Comparison of ENCODE assay signal across 8 mouse cellular contexts in the genomic region with DNA sequence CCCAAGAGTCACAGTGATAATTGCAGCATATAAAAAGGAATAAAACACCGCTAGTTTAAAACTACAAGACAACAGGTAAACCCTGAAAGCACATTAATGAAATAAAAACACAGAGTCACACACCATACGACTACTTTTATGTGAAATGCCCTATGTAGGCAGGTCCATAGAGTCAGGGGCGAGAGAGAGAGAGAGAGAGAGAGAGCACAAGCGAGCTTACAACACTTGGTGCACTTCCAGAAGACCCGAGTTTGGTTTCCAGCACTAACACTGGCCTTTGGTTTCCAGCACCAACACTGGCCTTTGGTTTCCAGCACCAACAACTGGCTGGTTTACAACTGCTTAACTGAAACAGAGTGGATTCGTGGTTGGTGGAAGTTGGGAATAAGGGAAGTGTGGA. TPM values are rescaled to one million over a fixed set of nuclear protein-coding genes. Genes with fewer than 3 reads are reported as not detected.
A peak's percentile ranks its signal among the peaks of the same experiment; 100 is the strongest.
DNase-seq lines count a peak whose midpoint lies in the region; ATAC-seq and TF ChIP-seq lines count a peak whose summit lies in the region.

No protein-coding gene starts in this region.

- no peak for TF ChIP-seq POLR2A in thymus, adult 2 months (IDR thresholded peaks at IDR 0.05; ENCODE audit: control insufficient read depth, extremely low read depth, insufficient read depth, low read length, poor library complexity)

- DNase-seq in CD4-positive, CD25-positive, alpha-beta regulatory T cell, adult 2 months (ENCODE audit: low read depth, low spot score): peak; percentile 32
- DNase-seq in thymus, adult 2 months: no peak
- no peak for DNase-seq in thymus, postnatal 0 days (ENCODE audit: low spot score)
- no peak for DNase-seq in right cerebral cortex, adult 2 months (ENCODE audit: low spot score in 2 of 2)
- no peak for DNase-seq in gastrocnemius, postnatal 4 days (ENCODE audit: low spot score in 2 of 2)
- DNase-seq in right cerebral cortex, postnatal 36 days (ENCODE audit: low spot score in 2 of 2): no peak

- 0 out of 2 replicates have a peak overlapping the region, but pooled peaks have one; percentile 98 for H3K9ac ChIP-seq in limb, embryonic 15.5 days

- H3K36me3 ChIP-seq in thymus, adult 2 months (ENCODE audit: control insufficient read depth, insufficient read depth, low read length): no peaks in the 10 kb centered on the region
- peaks cover 4% of the 10 kb centered on the region; the same call in 1 of the 2 replicates for H3K36me3 ChIP-seq in limb, embryonic 15.5 days

- H3K4me2 ChIP-seq in limb, embryonic 15.5 days: peak overlapping the region; percentile 67

- ATAC-seq in CD4-positive, CD25-positive, alpha-beta regulatory T cell, adult 4 months: no peak
- no peak for ATAC-seq in limb, embryonic 15.5 days (ENCODE audit: insufficient number of reproducible peaks, low FRiP score, low TSS enrichment, low read depth)

- TF ChIP-seq CTCF in thymus, adult 2 months (IDR thresholded peaks at IDR 0.05; ENCODE audit: borderline replicate concordance, control insufficient read depth, extremely low read depth, insufficient read depth, low read length, poor library complexity): no peak

- H3K9me3 ChIP-seq in limb, embryonic 15.5 days: no peaks in the 10 kb centered on the region

- peak overlapping the region; percentile 22; the same call in 1 of the 2 replicates for H3K27ac ChIP-seq in thymus, adult 2 months (ENCODE audit: control insufficient read depth, insufficient read depth, low read length)
- H3K27ac ChIP-seq in limb, embryonic 15.5 days: peak overlapping the region; percentile 91; the same call in 1 of the 2 replicates

- H3K4me3 ChIP-seq in thymus, adult 2 months (ENCODE audit: control insufficient read depth, insufficient read depth, low read length): no peak overlapping the region; the same call in 1 of the 2 replicates
- peak overlapping the region; percentile 99 for H3K4me3 ChIP-seq in limb, embryonic 15.5 days

- H3K27me3 ChIP-seq in thymus, adult 2 months (ENCODE audit: control insufficient read depth, insufficient read depth, low read length): no peaks in the 10 kb centered on the region
- no peaks in the 10 kb centered on the region for H3K27me3 ChIP-seq in limb, embryonic 15.5 days

- 29% methylated on average over 6 of the region's 6 CpGs for WGBS in thymus, adult 2 months
- WGBS in limb, embryonic 15.5 days: 31% methylated on average over 6 of the region's 6 CpGs

- H3K4me1 ChIP-seq in thymus, adult 2 months (replicated peaks; ENCODE audit: control insufficient read depth, insufficient read depth, low read length): peaks cover 11% of the 10 kb centered on the region
- peaks cover 16% of the 10 kb centered on the region for H3K4me1 ChIP-seq in limb, embryonic 15.5 days

RNA-seq across cellular contexts. Expression of gene Fbxo28, which starts 0.6 kb away (rescaled TPM):
- 1 to 10 TPM; 4.1 to 8.2 TPM for polyA plus RNA-seq in CD4-positive, CD25-positive, alpha-beta regulatory T cell, adult 4 months (2017; shearing (Covaris generic))
- 23.3 and 28.3 TPM in 2 replicates for polyA plus RNA-seq in thymus, adult 2 months (2012; rRNA removed)
- polyA plus RNA-seq in thymus, postnatal 0 days (2015; fragmentation: Nextera tagmentation; extraction: Ambion mirVana): 25.9 and 31.5 TPM in 2 replicates
- polyA plus RNA-seq in limb, embryonic 15.5 days (2015; fragmentation: Nextera tagmentation; extraction: Ambion mirVana): 15.8 and 19.3 TPM in 2 replicates
- total RNA-seq in gastrocnemius, postnatal 4 days (2021): 10 to 100 TPM; 21.1 to 25.4 TPM

RNA-seq across cellular contexts. Expression of gene Degs1, which starts 59.4 kb away (rescaled TPM):
- polyA plus RNA-seq in CD4-positive, CD25-positive, alpha-beta regulatory T cell, adult 4 months (2017; shearing (Covaris generic)): 10 to 100 TPM; 75.7 to 81.4 TPM
- 53.7 and 67.3 TPM in 2 replicates for polyA plus RNA-seq in thymus, adult 2 months (2012; rRNA removed)
- polyA plus RNA-seq in thymus, postnatal 0 days (2015; fragmentation: Nextera tagmentation; extraction: Ambion mirVana): 137 and 149 TPM in 2 replicates
- 210 and 211 TPM in 2 replicates for polyA plus RNA-seq in limb, embryonic 15.5 days (2015; fragmentation: Nextera tagmentation; extraction: Ambion mirVana)
- 10 to 100 TPM; 47.5 to 52.7 TPM for total RNA-seq in gastrocnemius, postnatal 4 days (2021)
